Mouse (Mus musculus) lung, embryonic 14.5 days (tissue): ENCODE results near the gene Cadm1. TPM values are rescaled to one million over a fixed set of nuclear protein-coding genes. Genes with fewer than 3 reads are reported as not detected.

ENCODE experiments used
- ATAC-seq: fragments of 200-750 bp; cut with Nextera tagmentation; 2 replicates; pipeline ENCODE4 v1.8.0; 2017; ENCODE audit warnings: mild to moderate bottlenecking, moderate TSS enrichment, moderate library complexity; ENCODE audit not compliant: insufficient read depth
- DNase-seq: peaks from one replicate; pipeline ENCODE4 v3.0.0-alpha.2; 2015
- H3K27ac ChIP-seq: fragments of 300-500 bp; sonication (generic); 2 replicates; pipeline ENCODE4 v1.5.1; 2014; ENCODE audit warnings: low read depth, mild to moderate bottlenecking, moderate library complexity
- H3K27me3 ChIP-seq: fragments of 300-500 bp; sonication (generic); 2 replicates; pipeline ENCODE4 v1.6.1; 2014; ENCODE audit warnings: low read length, control low read depth; ENCODE audit not compliant: insufficient read depth
- H3K36me3 ChIP-seq: fragments of 300-500 bp; sonication (generic); 2 replicates; pipeline ENCODE4 v1.6.1; 2014; ENCODE audit warnings: control low read depth; ENCODE audit not compliant: insufficient read depth
- H3K4me1 ChIP-seq: fragments of 300-500 bp; sonication (generic); 2 replicates; pipeline ENCODE4 v1.6.1; 2014; ENCODE audit warnings: antibody characterized with exemption, control low read depth; ENCODE audit not compliant: insufficient read depth
- H3K4me2 ChIP-seq: fragments of 300-500 bp; sonication (generic); 2 replicates; pipeline ENCODE4 v1.6.1; 2014; ENCODE audit warnings: mild to moderate bottlenecking
- H3K4me3 ChIP-seq: fragments of 300-500 bp; sonication (generic); 2 replicates; pipeline ENCODE4 v1.5.1; 2014; ENCODE audit warnings: low read depth, low read length
- H3K9ac ChIP-seq: fragments of 300-500 bp; sonication (generic); 2 replicates; pipeline ENCODE4 v1.6.1; 2014
- H3K9me3 ChIP-seq: fragments of 300-500 bp; sonication (generic); 2 replicates; pipeline ENCODE4 v1.6.1; 2016; ENCODE audit warnings: low read depth, low read length, control low read depth
- CTCF ChIP-seq: IDR thresholded peaks from 2 replicates; pipeline ENCODE4 v1.5.1; 2016; ENCODE audit warnings: antibody characterized with exemption, low read depth
- WGBS: fragments of 180-500 bp; shearing (Covaris S2); extraction: QIAGEN DNeasy Blood & Tissue Kit; methylation state at CpG from one replicate; pipeline ENCODE4 v1.1.7; 2014; 5-methylcytosine and 5-hydroxymethylcytosine counted together
- polyA plus RNA-seq: library from polyadenylated mRNA; unstranded; fragments of >200 nt; fragmentation: Nextera tagmentation; extraction: Ambion mirVana; gene quantifications from 2 replicates; pipeline ENCODE4 v1.2.1, GENCODE M21; 2014

Gene Cadm1
- polyA plus RNA-seq, 1 experiment from 2014 or later: 94.5 TPM

GRCm38 (mm10) chr9:47605628-47606027 lies 75.7 kb downstream of the Cadm1 start:
- no peak overlapping the region for H3K9ac ChIP-seq
- no peak overlapping the region for H3K27ac ChIP-seq
- no peaks in the 10 kb centered on the region for H3K36me3 ChIP-seq
- no peaks in the 10 kb centered on the region for H3K9me3 ChIP-seq
- no peak for TF ChIP-seq CTCF
- 58% methylated on average over 5 of the region's 5 CpGs for whole genome bisulfite sequencing
- no peak for ATAC-seq
- no peaks in the 10 kb centered on the region for H3K27me3 ChIP-seq
- DNase-seq: peak; percentile 70
- 0 out of 2 replicates have a peak, but pooled peaks cover 6% of the 10 kb centered on the region for H3K4me1 ChIP-seq
- no peak overlapping the region for H3K4me3 ChIP-seq
- H3K4me2 ChIP-seq: no peak overlapping the region

DNA sequence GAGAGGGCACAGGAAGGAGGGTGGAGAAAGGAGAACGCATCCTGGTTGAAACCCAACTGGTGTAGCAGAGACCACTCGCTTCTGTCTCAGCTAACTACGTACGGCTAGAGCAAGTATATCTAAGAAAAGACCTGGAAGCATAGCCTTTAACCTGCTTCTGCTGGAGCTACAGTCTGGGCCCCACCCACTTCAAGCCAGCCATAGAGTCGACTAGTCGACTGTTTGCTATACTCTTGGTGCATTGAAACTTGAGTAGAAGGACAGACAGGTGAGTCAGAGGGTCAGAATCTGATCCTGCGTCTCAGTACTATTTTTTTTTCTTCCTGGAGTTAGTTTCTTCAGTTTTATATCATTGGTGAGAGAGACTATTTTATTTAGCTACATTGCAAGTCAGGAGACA lies 78.5 kb downstream of the Cadm1 start:
- TF ChIP-seq CTCF: no peak
- H3K4me2 ChIP-seq: no peak overlapping the region
- ATAC-seq (no peak), DNase-seq (peak; percentile 48)
- WGBS: 50% methylated on average over 7 of the region's 7 CpGs
- H3K9me3 ChIP-seq: no peaks in the 10 kb centered on the region
- no peak overlapping the region for H3K4me3 ChIP-seq
- no peaks in the 10 kb centered on the region for H3K36me3 ChIP-seq
- peaks cover 13% of the 10 kb centered on the region; the same call in 1 of the 2 replicates for H3K4me1 ChIP-seq
- no peaks in the 10 kb centered on the region for H3K27me3 ChIP-seq
- no peak overlapping the region for H3K9ac ChIP-seq
- 0 out of 2 replicates have a peak overlapping the region, but pooled peaks have one; percentile 21 for H3K27ac ChIP-seq

- H3K27ac ChIP-seq: no peak overlapping the region
- H3K27me3 ChIP-seq: no peaks in the 10 kb centered on the region
- H3K9me3 ChIP-seq: no peaks in the 10 kb centered on the region
- no peak for TF ChIP-seq CTCF
- no peaks in the 10 kb centered on the region for H3K36me3 ChIP-seq
- DNase-seq: no peak
- no peak overlapping the region for H3K4me3 ChIP-seq
- ATAC-seq: no peak
- no peak overlapping the region for H3K4me2 ChIP-seq
- no peak overlapping the region for H3K9ac ChIP-seq
- WGBS: 35% methylated on average over 6 of the region's 6 CpGs
- H3K4me1 ChIP-seq: peaks cover 15% of the 10 kb centered on the region; the same call in 1 of the 2 replicates
Measured at GRCm38 (mm10) chr9:47608921-47609320, 78.9 kb downstream of the Cadm1 start.

- WGBS: 58% methylated on average over 4 of the region's 4 CpGs
- H3K36me3 ChIP-seq: no peaks in the 10 kb centered on the region
- no peak for ATAC-seq
Measured at GRCm38 (mm10) chr9:47609443-47609842, 79.5 kb downstream of the Cadm1 start.

DNA sequence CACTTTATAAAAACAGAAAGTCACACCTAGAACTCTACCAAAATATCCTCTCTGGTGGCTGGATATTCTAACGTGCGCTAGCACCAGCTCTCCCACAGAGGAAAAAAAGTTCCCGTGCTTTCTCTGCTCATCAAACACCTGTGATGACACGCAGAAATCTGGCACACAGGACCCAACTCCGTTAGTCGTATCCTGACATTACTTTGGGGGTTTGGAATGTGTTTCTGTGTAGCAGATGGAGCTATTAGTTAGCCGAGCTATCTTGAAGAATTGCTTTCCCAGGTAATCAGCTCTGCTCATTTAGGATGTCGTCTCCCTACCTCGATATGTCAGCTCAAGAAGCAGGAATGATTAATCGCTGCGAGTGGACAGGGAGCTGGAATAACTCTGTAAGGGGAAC lies 80.3 kb downstream of the Cadm1 start:
- Histone ChIP-seq H3K27ac (no peak overlapping the region), H3K4me1 (peaks cover 15% of the 10 kb centered on the region; the same call in 1 of the 2 replicates), H3K4me2 (no peak overlapping the region), H3K9me3 (no peaks in the 10 kb centered on the region), H3K27me3 (no peaks in the 10 kb centered on the region), H3K9ac (no peak overlapping the region), H3K4me3 (no peak overlapping the region), H3K36me3 (no peaks in the 10 kb centered on the region)
- no peak for TF ChIP-seq CTCF
- DNase-seq: no peak
- 66% methylated on average over 11 of the region's 11 CpGs for WGBS
- ATAC-seq: no peak

More at GRCm38 (mm10) chr9:47609443-47609842, 79.5 kb downstream of the Cadm1 start:
- no peaks in the 10 kb centered on the region for H3K9me3 ChIP-seq
- no peaks in the 10 kb centered on the region for H3K27me3 ChIP-seq
- H3K4me3 ChIP-seq: no peak overlapping the region
- H3K4me1 ChIP-seq: peaks cover 15% of the 10 kb centered on the region; the same call in 1 of the 2 replicates
- no peak overlapping the region for H3K9ac ChIP-seq
- DNase-seq: no peak
- no peak for TF ChIP-seq CTCF
- H3K4me2 ChIP-seq: no peak overlapping the region
- no peak overlapping the region for H3K27ac ChIP-seq

- Histone ChIP-seq H3K36me3 (no peaks in the 10 kb centered on the region), H3K27ac (peak overlapping the region; percentile 67; the same call in 1 of the 2 replicates), H3K4me1 (peaks cover 18% of the 10 kb centered on the region; the same call in 1 of the 2 replicates), H3K4me3 (no peak overlapping the region), H3K27me3 (no peaks in the 10 kb centered on the region), H3K4me2 (peak overlapping the region; percentile 28; the same call in 1 of the 2 replicates), H3K9me3 (no peaks in the 10 kb centered on the region), H3K9ac (no peak overlapping the region)
- no peak for TF ChIP-seq CTCF
- WGBS: 56% methylated on average over 13 of the region's 13 CpGs
- DNase-seq (peak; percentile 59), ATAC-seq (no peak; the same call in 1 of the 2 replicates)
Measured at GRCm38 (mm10) chr9:47612894-47613412, 83.0 kb downstream of the Cadm1 start.

GRCm38 (mm10) chr9:47615049-47615448 lies 85.1 kb downstream of the Cadm1 start:
- WGBS: 78% methylated on average over 6 of the region's 6 CpGs
- H3K36me3 ChIP-seq: no peaks in the 10 kb centered on the region
- no peak for TF ChIP-seq CTCF
- no peaks in the 10 kb centered on the region for H3K9me3 ChIP-seq
- DNase-seq: peak; percentile 22
- peaks cover 12% of the 10 kb centered on the region; the same call in 1 of the 2 replicates for H3K4me1 ChIP-seq
- no peak overlapping the region for H3K9ac ChIP-seq
- no peak overlapping the region for H3K27ac ChIP-seq
- no peak for ATAC-seq
- H3K27me3 ChIP-seq: peaks cover 11% of the 10 kb centered on the region
- no peak overlapping the region for H3K4me2 ChIP-seq
- H3K4me3 ChIP-seq: no peak overlapping the region
